Mouse (Mus musculus) spleen, adult 18-20 months (tissue): Measurements from ENCODE around the gene Rps21.

Source experiments
- DNase-seq, 2 experiments: peaks; one replicate each; pipeline ENCODE4 v3.0.0; 2022; ENCODE audit warnings: mixed read lengths in 2 of 2

Rps21 gene

GRCm38 (mm10) chr2:180292906-180293305 is 35.7 kb downstream of the Rps21 start:
- no peak for DNase-seq

GRCm38 (mm10) chr2:180300252-180300651 is 43.1 kb downstream of the Rps21 start:
- no peak for DNase-seq

DNA sequence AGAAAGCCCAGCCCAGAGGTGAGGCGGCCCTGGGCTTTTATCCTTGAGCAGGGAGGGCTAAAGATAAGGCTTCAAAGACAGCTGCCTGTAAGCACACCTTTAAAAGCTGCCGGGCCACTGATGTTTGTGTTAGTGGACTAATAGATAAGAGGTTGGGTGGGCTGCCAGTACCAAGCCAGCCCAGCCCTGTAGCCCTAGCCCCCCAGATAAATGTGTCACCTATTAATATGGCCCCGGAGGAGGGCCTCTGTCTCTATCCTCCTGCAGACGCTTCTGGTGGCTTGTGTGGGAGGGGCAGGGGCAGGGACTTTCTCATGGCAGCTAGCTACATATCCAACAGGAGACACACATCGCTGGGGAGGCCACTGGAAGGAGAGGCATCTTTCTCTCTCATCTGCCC is 43.6 kb downstream of the Rps21 start:
- DNase-seq = no peak

DNA sequence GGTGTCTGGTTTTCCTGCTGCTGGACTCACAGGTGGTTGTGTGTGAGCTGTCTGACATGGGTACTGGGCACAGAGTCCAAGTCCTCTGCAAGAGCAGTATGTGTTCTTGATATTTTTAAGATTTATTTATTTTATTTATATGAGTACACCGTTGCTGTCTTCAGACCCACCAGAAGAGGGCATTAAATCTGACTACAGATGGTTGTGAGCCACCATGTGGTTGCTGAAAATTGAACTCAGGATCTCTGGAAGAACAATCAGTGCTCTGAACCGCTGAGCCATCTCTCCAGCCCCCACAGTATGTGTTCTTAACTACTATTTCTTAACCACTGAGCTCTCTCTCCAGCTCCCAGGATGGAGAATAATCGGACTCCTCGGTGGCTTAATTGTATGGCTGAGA is 45.0 kb downstream of the Rps21 start:
- DNase-seq = no peak

DNA sequence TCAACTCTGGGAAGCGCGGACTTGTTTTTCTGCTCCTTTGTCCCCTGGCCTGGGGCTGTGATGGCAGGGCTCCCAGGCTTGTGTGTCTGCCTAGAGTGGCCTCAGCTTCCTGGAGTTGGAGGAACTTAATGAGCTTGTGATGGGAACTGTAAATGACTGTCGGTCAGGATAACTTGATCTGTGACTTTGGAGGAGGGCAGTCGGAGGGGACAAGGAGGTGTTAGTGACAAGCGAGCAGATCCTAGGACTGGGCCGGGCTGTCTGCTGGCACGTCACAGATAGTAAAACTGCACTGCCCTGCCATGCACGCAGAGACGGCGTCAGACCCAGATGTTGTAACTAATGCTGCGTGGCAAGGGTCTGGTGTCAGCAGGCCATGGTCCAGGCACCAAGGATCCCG is 46.3 kb downstream of the Rps21 start:
- DNase-seq = no peak

DNA sequence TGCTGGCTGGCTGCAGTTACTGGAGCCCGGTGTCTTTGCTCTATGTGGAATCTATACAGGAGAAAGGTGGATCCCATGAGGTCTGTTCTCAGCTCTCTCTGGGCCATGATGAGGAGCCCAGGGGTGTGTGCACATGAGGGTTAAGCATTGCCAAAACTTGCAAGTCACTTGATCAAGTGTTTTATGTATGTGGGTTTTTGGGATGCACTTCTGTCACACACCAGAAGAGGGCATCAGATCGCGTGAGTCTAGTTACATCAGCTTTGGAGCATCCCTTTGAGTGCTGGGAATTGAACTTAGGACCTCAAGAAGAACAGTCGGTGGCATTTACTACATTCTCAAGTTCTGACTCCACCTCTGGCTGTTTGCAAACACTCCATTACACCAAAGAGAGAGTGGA is 47.4 kb downstream of the Rps21 start:
- no peak for DNase-seq

DNA sequence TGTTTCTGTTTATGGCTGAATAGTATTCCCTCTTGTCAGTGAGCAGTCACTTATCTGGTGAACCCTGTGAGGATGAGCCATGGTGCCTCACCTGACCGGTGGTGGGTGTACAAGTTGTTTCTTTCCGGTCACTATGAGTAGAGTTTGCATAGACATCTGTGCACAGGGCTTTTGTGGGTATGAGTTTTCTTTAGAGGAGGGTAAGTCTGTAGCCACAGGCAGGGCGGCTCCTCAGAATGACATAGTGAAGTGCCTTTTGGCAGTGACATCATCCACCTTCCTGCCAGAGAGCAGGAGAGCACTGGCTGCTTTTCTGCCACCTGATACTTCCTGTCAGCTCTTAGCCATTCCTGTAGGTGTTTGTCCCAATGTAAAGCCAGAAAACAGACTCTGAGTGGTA is 48.3 kb downstream of the Rps21 start:
- no peak for DNase-seq

- no peak for DNase-seq
Measured at GRCm38 (mm10) chr2:180306009-180306408, 48.8 kb downstream of the Rps21 start.

DNA sequence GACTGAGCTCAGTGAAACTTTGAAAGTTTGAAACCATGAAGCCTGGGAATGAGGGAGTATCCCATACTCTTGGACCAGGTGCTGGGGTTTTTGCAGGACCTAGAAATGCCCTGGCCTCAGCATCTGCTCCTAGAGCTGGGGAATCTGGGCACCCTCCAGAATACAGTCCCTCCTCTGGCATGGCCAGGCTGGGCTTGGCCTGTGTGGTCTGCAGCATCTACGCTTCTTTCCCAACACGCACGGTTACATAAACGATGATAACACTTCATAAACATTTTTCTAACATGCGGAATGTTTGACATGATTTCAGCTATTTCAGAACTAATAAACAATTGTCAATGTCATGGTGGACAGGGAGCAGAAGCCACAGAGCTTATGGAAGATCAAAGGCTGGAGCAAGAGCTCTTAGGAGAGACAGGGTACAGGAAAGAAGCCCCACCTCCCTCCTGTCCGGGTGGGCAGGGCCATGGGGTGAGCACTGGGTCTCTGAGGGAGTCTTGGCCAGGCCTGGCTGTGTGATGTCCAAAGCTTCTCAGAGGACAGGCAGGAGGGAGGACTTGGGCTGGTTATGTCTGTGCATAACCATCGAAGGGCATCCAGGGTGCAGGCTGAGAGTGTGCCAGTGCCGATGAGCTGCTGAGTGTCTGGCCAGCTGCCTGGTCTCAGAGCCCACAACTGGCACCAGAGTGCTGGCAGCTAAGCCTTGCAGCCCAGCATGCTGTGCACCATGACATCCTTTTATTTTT is 49.4 kb downstream of the Rps21 start:
- DNase-seq = no peak

GRCm38 (mm10) chr2:180307680-180308079 is 50.5 kb downstream of the Rps21 start:
- DNase-seq = no peak
